Comparison of ENCODE assay signal across 18 mouse cellular contexts in genomic region chr19:5722848-5723425, GRCm38 (mm10). TPM values are rescaled to one million over a fixed set of nuclear protein-coding genes. Genes with fewer than 3 reads are reported as not detected.
DNase-seq lines count a peak whose midpoint lies in the region; ATAC-seq and TF ChIP-seq lines count a peak whose summit lies in the region.
"Had no signal": no experiment of that assay in that cellular context is flagged by ENCODE, and none has a peak within 500 bp of the region (broad histone marks: within the 10 kb centered on the region; RNA-seq: fewer than 3 reads in every experiment).

No protein-coding gene starts in this region.

- no peaks in the 10 kb centered on the region for H3K27me3 ChIP-seq in heart, embryonic 11.5 days (ENCODE audit: control insufficient read depth, insufficient read depth, low read length)
- no peaks in the 10 kb centered on the region for H3K27me3 ChIP-seq in G1E (ENCODE audit: insufficient read depth, low read length)
- peaks cover 8% of the 10 kb centered on the region for H3K27me3 ChIP-seq in embryonic facial prominence, embryonic 10.5 days (replicated peaks; ENCODE audit: low read depth, poor library complexity, severe bottlenecking)
- no peaks in the 10 kb centered on the region for H3K27me3 ChIP-seq in liver, embryonic 13.5 days
- H3K27me3 ChIP-seq: embryonic facial prominence, embryonic 12.5 days; hindbrain, embryonic 12.5 days had no signal

- no peak for DNase-seq in heart, adult 8-10 months (ENCODE audit: low spot score)
- DNase-seq in G1E (ENCODE audit: low spot score) = no peak
- no peak for DNase-seq in embryonic facial prominence, embryonic 10.5 days (ENCODE audit: low spot score)
- peak; percentile 77 for DNase-seq in liver, embryonic 13.5 days
- DNase-seq in right cerebral cortex, postnatal 10 days (ENCODE audit: low spot score in 2 of 2) = no peak
- DNase-seq in lung, adult 2 months = no peak
- no peak for DNase-seq in kidney, postnatal 14 days
- DNase-seq: B cell, adult 2 months; cerebellum, adult 9-11 months; gastrocnemius, postnatal 25 days; kidney, adult 9 months; thymus, postnatal 36 days had no signal

- TF ChIP-seq POLR2A in lung, adult 2 months (IDR thresholded peaks at IDR 0.05; ENCODE audit: borderline replicate concordance, extremely low read depth, low read depth, low read length) = no peak

- no peak for TF ChIP-seq CTCF in G1E (IDR thresholded peaks at IDR 0.05; ENCODE audit: low read depth, low read length)
- no peak for TF ChIP-seq CTCF in lung, adult 2 months (IDR thresholded peaks at IDR 0.05; ENCODE audit: insufficient read depth, low read length)

- 80% methylated on average over 7 of the region's 7 CpGs for WGBS in heart, embryonic 11.5 days (ENCODE audit: insufficient replicate concordance)
- 90% methylated on average over 7 of the region's 7 CpGs for WGBS in embryonic facial prominence, embryonic 10.5 days
- 41% methylated on average over 7 of the region's 7 CpGs for WGBS in liver, embryonic 13.5 days (ENCODE audit: insufficient replicate concordance)
- WGBS in lung, adult 2 months = 88% methylated on average over 7 of the region's 7 CpGs

- 0 out of 2 replicates have a peak overlapping the region, but pooled peaks have one; percentile 8 for H3K4me3 ChIP-seq in heart, embryonic 11.5 days (ENCODE audit: low read depth, low read length)
- peak overlapping the region; percentile 7; the same call in 1 of the 2 replicates for H3K4me3 ChIP-seq in G1E (ENCODE audit: low read depth, low read length)
- H3K4me3 ChIP-seq in embryonic facial prominence, embryonic 10.5 days = peak overlapping the region; percentile 16; the same call in 1 of the 2 replicates
- H3K4me3 ChIP-seq in liver, embryonic 13.5 days (replicated peaks) = peak overlapping the region; percentile 99
- H3K4me3 ChIP-seq in lung, adult 2 months (replicated peaks; ENCODE audit: extremely low read depth, low read depth, low read length) = no peak overlapping the region
- H3K4me3 ChIP-seq: embryonic facial prominence, embryonic 12.5 days; hindbrain, embryonic 12.5 days had no signal

- peak overlapping the region; percentile 50; the same call in 1 of the 2 replicates for H3K27ac ChIP-seq in heart, embryonic 11.5 days (ENCODE audit: low read depth, low read length)
- no peak overlapping the region for H3K27ac ChIP-seq in embryonic facial prominence, embryonic 10.5 days (replicated peaks)
- H3K27ac ChIP-seq in liver, embryonic 13.5 days = peak overlapping the region; percentile 99
- H3K27ac ChIP-seq: embryonic facial prominence, embryonic 12.5 days; hindbrain, embryonic 12.5 days had no signal

- H3K9ac ChIP-seq in heart, embryonic 11.5 days (ENCODE audit: low read depth, low read length) = peak overlapping the region; percentile 49; the same call in 1 of the 2 replicates
- H3K9ac ChIP-seq in liver, embryonic 13.5 days = peak overlapping the region; percentile 100
- H3K9ac ChIP-seq: embryonic facial prominence, embryonic 12.5 days; hindbrain, embryonic 12.5 days had no signal

- H3K36me3 ChIP-seq in heart, embryonic 11.5 days (ENCODE audit: control insufficient read depth, insufficient read depth, low read length) = peaks cover 46% of the 10 kb centered on the region
- H3K36me3 ChIP-seq in G1E (replicated peaks) = peaks cover 66% of the 10 kb centered on the region
- H3K36me3 ChIP-seq in embryonic facial prominence, embryonic 10.5 days (replicated peaks) = peaks cover 91% of the 10 kb centered on the region
- H3K36me3 ChIP-seq in liver, embryonic 13.5 days = peaks cover 65% of the 10 kb centered on the region

- H3K4me2 ChIP-seq in heart, embryonic 11.5 days = peak overlapping the region; percentile 93
- peak overlapping the region; percentile 91 for H3K4me2 ChIP-seq in liver, embryonic 13.5 days
- H3K4me2 ChIP-seq: embryonic facial prominence, embryonic 12.5 days; hindbrain, embryonic 12.5 days had no signal

- no peaks in the 10 kb centered on the region for H3K9me3 ChIP-seq in heart, embryonic 11.5 days (replicated peaks; ENCODE audit: control insufficient read depth, low read length)
- H3K9me3 ChIP-seq in G1E (replicated peaks) = no peaks in the 10 kb centered on the region
- no peaks in the 10 kb centered on the region for H3K9me3 ChIP-seq in embryonic facial prominence, embryonic 10.5 days
- H3K9me3 ChIP-seq in liver, embryonic 13.5 days (replicated peaks) = no peaks in the 10 kb centered on the region
- H3K9me3 ChIP-seq: embryonic facial prominence, embryonic 12.5 days; hindbrain, embryonic 12.5 days had no signal

- peaks cover 35% of the 10 kb centered on the region for H3K4me1 ChIP-seq in heart, embryonic 11.5 days (ENCODE audit: control insufficient read depth, insufficient read depth, low read length)
- H3K4me1 ChIP-seq in G1E (ENCODE audit: insufficient read depth, low read depth, low read length) = peaks cover 77% of the 10 kb centered on the region
- peaks cover 42% of the 10 kb centered on the region for H3K4me1 ChIP-seq in embryonic facial prominence, embryonic 10.5 days
- peaks cover 86% of the 10 kb centered on the region for H3K4me1 ChIP-seq in liver, embryonic 13.5 days (replicated peaks)
- peaks cover 22% of the 10 kb centered on the region for H3K4me1 ChIP-seq in lung, adult 2 months (ENCODE audit: control insufficient read depth, insufficient read depth, low read length)

- ATAC-seq in heart, embryonic 11.5 days (replicated peaks; ENCODE audit: insufficient number of reproducible peaks, low FRiP score, low TSS enrichment) = no peak
- no peak for ATAC-seq in G1E (ENCODE audit: extremely low read depth, insufficient number of reproducible peaks, low FRiP score, poor library complexity, severe bottlenecking)
- ATAC-seq in liver, embryonic 13.5 days (ENCODE audit: low read depth) = peak; percentile 77
- ATAC-seq: forebrain, embryonic 16.5 days had no signal

RNA-seq across cellular contexts. Expression of gene Ehbp1l1, which starts 3.2 kb away (rescaled TPM):
- 54.8 and 68.0 TPM in 2 replicates for polyA plus RNA-seq in heart, embryonic 11.5 days (2014; fragmentation: Nextera tagmentation; extraction: Ambion mirVana)
- 100 to 1,000 TPM; 145 to 158 (median 149) TPM for total RNA-seq in heart, adult 8-10 months (2022)
- total RNA-seq in G1E (2014; fragmentation: Nextera tagmentation) = 20.8 and 34.1 TPM in 2 replicates
- 45.5 and 45.7 TPM in 2 replicates for total RNA-seq in G1E (2017)
- polyA plus RNA-seq in G1E (2012) = 85.9 and 88.3 TPM in 2 replicates
- 7.9 and 8.0 TPM in 2 replicates for polyA plus RNA-seq in embryonic facial prominence, embryonic 10.5 days (2016; fragmentation: Nextera tagmentation; extraction: Ambion mirVana)
- polyA plus RNA-seq in liver, embryonic 13.5 days (2015; fragmentation: Nextera tagmentation; extraction: Ambion mirVana) = 105 and 111 TPM in 2 replicates
- 64.4 and 73.8 TPM in 2 replicates for polyA plus RNA-seq in lung, adult 2 months (2012; rRNA removed)

RNA-seq across cellular contexts. Expression of gene Fam89b, which starts 6.5 kb away (rescaled TPM):
- 75.5 and 81.6 TPM in 2 replicates for polyA plus RNA-seq in heart, embryonic 11.5 days (2014; fragmentation: Nextera tagmentation; extraction: Ambion mirVana)
- 10 to 100 TPM; 22.8 to 26.9 (median 24.2) TPM for total RNA-seq in heart, adult 8-10 months (2022)
- 20.0 and 23.4 TPM in 2 replicates for total RNA-seq in G1E (2014; fragmentation: Nextera tagmentation)
- total RNA-seq in G1E (2017) = 21.9 and 27.8 TPM in 2 replicates
- 56.7 and 58.5 TPM in 2 replicates for polyA plus RNA-seq in G1E (2012)
- polyA plus RNA-seq in embryonic facial prominence, embryonic 10.5 days (2016; fragmentation: Nextera tagmentation; extraction: Ambion mirVana) = 147 and 151 TPM in 2 replicates
- polyA plus RNA-seq in liver, embryonic 13.5 days (2015; fragmentation: Nextera tagmentation; extraction: Ambion mirVana) = 44.5 and 47.0 TPM in 2 replicates
- polyA plus RNA-seq in lung, adult 2 months (2012; rRNA removed) = 231 and 234 TPM in 2 replicates

RNA-seq across cellular contexts. Expression of gene Ltbp3, which starts 17.8 kb away (rescaled TPM):
- 9.3 and 9.8 TPM in 2 replicates for polyA plus RNA-seq in heart, embryonic 11.5 days (2014; fragmentation: Nextera tagmentation; extraction: Ambion mirVana)
- total RNA-seq in heart, adult 8-10 months (2022) = 10 to 100 TPM; 28.2 to 33.1 (median 31.7) TPM
- total RNA-seq in G1E (2014; fragmentation: Nextera tagmentation) (not detected in 2 replicates), G1E (2017) (0.17 and 0.22 TPM in 2 replicates)
- polyA plus RNA-seq in G1E (2012) = 0.13 TPM in 1 of 2 replicates, not detected in the other
- polyA plus RNA-seq in embryonic facial prominence, embryonic 10.5 days (2016; fragmentation: Nextera tagmentation; extraction: Ambion mirVana) = 3.4 and 3.5 TPM in 2 replicates
- polyA plus RNA-seq in liver, embryonic 13.5 days (2015; fragmentation: Nextera tagmentation; extraction: Ambion mirVana) = 1.1 and 2.7 TPM in 2 replicates
- 236 and 238 TPM in 2 replicates for polyA plus RNA-seq in lung, adult 2 months (2012; rRNA removed)

RNA-seq across cellular contexts. Expression of gene Kcnk7, which starts 18.8 kb away (rescaled TPM):
- not detected in 2 replicates for polyA plus RNA-seq in heart, embryonic 11.5 days (2014; fragmentation: Nextera tagmentation; extraction: Ambion mirVana)
- not detected for total RNA-seq in heart, adult 8-10 months (2022)
- total RNA-seq in G1E (2014; fragmentation: Nextera tagmentation) (not detected in 2 replicates), G1E (2017) (not detected in 2 replicates)
- polyA plus RNA-seq in G1E (2012) = 0.07 and 0.10 TPM in 2 replicates
- polyA plus RNA-seq in embryonic facial prominence, embryonic 10.5 days (2016; fragmentation: Nextera tagmentation; extraction: Ambion mirVana) = 0.19 and 0.23 TPM in 2 replicates
- polyA plus RNA-seq in liver, embryonic 13.5 days (2015; fragmentation: Nextera tagmentation; extraction: Ambion mirVana) = 0.21 and 0.46 TPM in 2 replicates
- 2.0 and 4.6 TPM in 2 replicates for polyA plus RNA-seq in lung, adult 2 months (2012; rRNA removed)
- total RNA-seq: gastrocnemius, postnatal 25 days; layer of hippocampus, adult 18-20 months; liver, adult 2 months had no signal
- polyA plus RNA-seq: hindbrain, embryonic 12.5 days; liver, adult 2 months had no signal

RNA-seq across cellular contexts. Expression of gene Pcnx3, which starts 34.2 kb away (rescaled TPM):
- polyA plus RNA-seq in heart, embryonic 11.5 days (2014; fragmentation: Nextera tagmentation; extraction: Ambion mirVana) = 21.3 and 21.5 TPM in 2 replicates
- total RNA-seq in heart, adult 8-10 months (2022) = 10 to 100 TPM; 18.0 to 21.9 (median 19.8) TPM
- total RNA-seq in G1E (2014; fragmentation: Nextera tagmentation) = 50.7 and 51.0 TPM in 2 replicates
- 13.6 and 16.1 TPM in 2 replicates for total RNA-seq in G1E (2017)
- 178 and 200 TPM in 2 replicates for polyA plus RNA-seq in G1E (2012)
- polyA plus RNA-seq in embryonic facial prominence, embryonic 10.5 days (2016; fragmentation: Nextera tagmentation; extraction: Ambion mirVana) = 30.3 and 30.6 TPM in 2 replicates
- 9.1 and 10.1 TPM in 2 replicates for polyA plus RNA-seq in liver, embryonic 13.5 days (2015; fragmentation: Nextera tagmentation; extraction: Ambion mirVana)
- polyA plus RNA-seq in lung, adult 2 months (2012; rRNA removed) = 156 and 166 TPM in 2 replicates

Comparison
In these comparisons a context has a peak if more than half of its experiments do, and no peak if none do; other contexts are left out.
1. RNA of gene Ltbp3, which starts 17.8 kb away (polyA plus RNA-seq): 236 to 238 TPM in lung, adult 2 months; 9.3 to 9.8 TPM in heart, embryonic 11.5 days, 3.4 to 3.5 TPM in embryonic facial prominence, embryonic 10.5 days, 1.1 to 2.7 TPM in liver, embryonic 13.5 days and 0.13 TPM in G1E; every median in the first group is over 10 times any median in the second.